Mouse (Mus musculus): ENCODE results near the gene Hist2h2ab.
"Not testable (repeated sequence)": the region's sequence is repeated elsewhere in the genome, so short reads cannot be mapped to it uniquely, and the experiment has no call there.

The Hist2h2ab gene

DNA sequence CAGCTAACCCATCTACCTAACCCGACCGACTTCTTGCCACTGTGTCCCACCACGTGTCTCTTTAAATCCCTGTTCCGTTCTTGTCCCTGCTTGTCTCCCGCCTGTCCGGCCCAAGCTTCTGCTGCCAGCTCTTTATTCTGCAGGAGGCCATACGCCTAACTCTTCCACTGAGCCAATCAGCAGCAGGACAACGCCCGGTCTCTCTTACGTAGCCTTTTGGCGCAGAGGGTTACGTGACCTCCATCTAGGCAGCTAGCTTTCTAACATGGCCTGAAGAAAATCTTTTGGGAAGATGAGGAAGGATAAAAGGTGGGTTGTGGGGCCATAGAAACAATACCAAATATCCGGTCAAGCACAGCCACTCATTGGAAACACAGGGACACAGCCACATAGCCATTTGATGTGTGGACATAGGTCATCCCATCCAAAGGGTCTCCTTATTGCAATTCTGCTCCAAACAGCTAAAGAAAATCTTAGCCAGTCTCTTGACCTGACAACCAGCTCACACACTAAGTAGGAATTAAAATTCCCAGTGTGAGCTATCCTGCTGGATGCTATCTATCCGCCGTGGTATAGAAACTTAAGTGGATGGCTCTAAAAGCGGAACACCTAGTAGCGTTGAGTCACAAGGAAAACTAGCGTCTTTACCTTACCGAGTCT is 42.7 kb downstream of the Hist2h2ab start:
- peak; percentile 88 to 91 for DNase-seq

DNA sequence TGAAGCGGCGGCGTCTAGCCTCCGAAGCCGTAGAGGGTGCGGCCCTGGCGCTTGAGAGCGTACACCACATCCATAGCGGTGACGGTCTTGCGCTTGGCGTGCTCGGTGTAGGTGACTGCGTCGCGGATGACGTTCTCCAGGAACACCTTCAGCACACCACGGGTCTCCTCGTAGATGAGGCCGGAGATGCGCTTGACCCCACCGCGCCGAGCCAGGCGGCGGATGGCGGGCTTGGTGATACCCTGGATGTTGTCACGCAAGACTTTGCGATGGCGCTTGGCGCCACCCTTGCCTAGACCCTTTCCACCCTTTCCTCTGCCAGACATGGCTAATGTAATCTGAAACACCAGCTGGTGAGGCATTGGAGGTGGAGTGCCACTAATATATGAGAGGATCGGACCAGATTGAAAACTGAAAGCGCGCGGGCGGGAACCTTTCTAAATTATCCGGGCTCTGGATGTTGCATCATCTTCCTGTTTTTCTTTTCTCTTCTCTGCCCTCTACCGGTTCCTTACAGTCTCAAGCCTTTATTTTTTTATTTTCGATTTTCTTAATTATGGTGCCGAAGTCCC is 43.4 kb downstream of the Hist2h2ab start, which contains the start of gene Hist2h4:
Gene Hist2h4, minus strand, starts transcription at position 333 of the 572 bp plus-strand sequence.
- peak; percentile 93 to 99 for DNase-seq

- peak; percentile 36 to 62 for DNase-seq
Measured at GRCm38 (mm10) chr3:96263558-96264403, 44.1 kb downstream of the Hist2h2ab start.

DNA sequence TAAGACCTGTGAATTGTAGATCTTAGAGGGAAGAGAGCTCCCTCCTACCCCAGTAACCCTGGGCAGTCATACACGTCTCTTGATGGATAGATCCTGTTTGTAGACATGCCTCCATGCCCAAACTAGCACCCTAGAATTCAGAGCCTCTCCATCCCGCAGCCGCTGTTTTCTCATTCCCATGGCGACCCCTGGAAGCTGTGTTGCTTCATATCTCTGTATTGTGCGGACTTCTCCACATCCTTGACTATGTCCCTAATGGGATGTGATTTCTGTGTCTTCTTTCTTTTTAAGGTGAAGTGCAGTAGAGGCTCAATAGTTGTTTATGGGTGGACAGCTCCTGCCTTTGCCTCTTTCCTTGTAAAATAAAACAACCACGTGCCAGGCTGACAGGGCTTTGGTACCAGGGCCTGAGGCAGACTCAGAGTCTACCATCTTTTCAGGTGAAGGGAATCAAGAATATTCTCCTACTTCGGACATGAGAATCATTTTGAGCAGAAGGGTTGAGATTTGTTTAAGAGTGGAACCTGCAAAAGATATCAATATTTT is 44.8 kb downstream of the Hist2h2ab start:
- no peak for DNase-seq

- no peak for DNase-seq
Measured at GRCm38 (mm10) chr3:96266132-96266710, 46.6 kb downstream of the Hist2h2ab start.

DNA sequence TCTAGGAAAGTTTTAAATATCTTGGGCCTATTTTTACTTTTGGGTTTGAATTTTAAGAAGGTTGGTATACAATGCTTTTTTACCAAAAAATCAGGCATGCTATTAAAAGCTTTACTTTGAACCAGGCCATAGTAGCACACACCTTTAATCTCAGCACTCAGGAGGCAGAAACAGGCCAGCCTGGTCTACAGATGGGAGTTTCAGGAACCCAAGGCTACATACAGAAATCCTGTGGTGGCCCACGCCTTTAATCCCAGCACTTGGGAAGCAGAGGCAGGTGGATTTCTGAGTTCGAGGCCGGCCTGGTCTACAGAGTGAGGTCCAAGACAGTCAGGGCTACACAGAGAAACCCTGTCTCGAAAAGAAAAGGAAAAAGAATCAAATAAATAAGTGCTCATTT is 47.9 kb downstream of the Hist2h2ab start:
- no peak for DNase-seq

DNA sequence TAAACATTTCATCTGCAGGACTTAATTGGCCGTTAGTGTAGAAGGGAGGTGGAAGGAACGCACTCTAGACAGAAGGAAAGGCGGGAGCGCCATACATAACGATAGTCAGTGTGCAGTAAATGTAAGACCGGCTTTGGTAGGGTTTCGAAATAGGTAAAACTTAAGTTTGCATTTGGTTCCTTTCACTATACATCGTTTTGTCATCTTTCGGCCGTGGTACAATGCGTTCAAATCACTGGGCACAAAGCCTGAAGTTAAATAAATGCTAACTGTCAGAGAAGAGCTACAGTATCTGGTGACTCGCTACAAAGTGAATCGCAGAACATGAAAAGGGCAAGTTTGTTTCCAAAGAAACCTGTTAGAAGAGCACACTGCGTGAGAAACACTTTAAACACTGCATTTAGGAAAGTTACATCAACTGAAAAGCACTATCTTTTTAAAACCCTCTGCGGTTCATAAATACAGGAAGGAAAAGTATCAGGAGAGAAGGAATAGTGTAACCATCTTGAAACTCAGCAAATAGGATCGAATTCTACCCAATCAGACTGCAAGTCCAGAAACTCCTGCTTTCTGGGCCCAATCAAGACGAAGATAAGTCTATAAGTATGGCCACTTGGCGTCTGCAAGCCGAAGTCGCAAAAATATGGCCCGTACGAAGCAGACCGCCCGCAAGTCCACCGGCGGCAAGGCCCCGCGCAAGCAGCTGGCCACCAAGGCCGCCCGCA is 48.5 kb downstream of the Hist2h2ab start, which contains the start of gene Hist2h3b:
Gene Hist2h3b, plus strand, starts transcription at position 604 of the 725 bp plus-strand sequence.
- peak; percentile 78 to 84 for DNase-seq

DNA sequence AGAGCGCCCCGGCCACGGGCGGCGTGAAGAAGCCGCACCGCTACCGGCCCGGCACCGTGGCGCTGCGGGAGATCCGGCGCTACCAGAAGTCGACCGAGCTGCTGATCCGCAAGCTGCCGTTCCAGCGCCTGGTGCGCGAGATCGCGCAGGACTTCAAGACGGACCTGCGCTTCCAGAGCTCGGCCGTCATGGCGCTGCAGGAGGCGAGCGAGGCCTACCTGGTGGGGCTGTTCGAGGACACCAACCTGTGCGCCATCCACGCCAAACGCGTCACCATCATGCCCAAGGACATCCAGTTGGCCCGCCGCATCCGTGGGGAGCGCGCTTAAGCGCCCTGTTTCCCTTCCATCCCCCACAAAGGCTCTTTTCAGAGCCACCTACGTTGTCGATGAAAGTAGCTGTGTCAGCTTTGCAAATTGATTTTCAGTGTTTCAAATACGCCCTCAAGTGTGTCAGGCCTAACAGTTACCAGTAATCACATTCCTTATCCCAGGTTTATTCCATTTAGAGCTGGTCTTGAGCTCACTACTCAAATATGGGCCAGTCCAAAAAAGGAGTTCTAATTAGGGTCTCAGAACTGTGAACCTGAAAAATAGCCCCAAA is 49.2 kb downstream of the Hist2h2ab start:
- not testable (repeated sequence) for DNase-seq

Data from cerebellum, postnatal 36 days (tissue).